Mouse (Mus musculus) midbrain, embryonic 12.5 days (tissue): ENCODE measurements at regions not wholly inside any gene's neighbourhood (a gene's known extent, or its start where the extent isn't known, plus 50 kb on each side); places are given as distances from the start of the nearest gene placed in this dataset.

ENCODE experiments used
- ATAC-seq: fragments of 200-750 bp; cut with Nextera tagmentation; 2 replicates; pipeline ENCODE4 v1.8.0; 2017; ENCODE audit warnings: low read depth, moderate TSS enrichment, moderate library complexity; ENCODE audit not compliant: low FRiP score
- H3K27ac ChIP-seq: fragments of 300-500 bp; sonication (generic); replicated peaks from 2 replicates; pipeline ENCODE4 v1.5.1; 2016; ENCODE audit warnings: mild to moderate bottlenecking
- H3K27me3 ChIP-seq: fragments of 300-500 bp; sonication (generic); 2 replicates; pipeline ENCODE4 v1.6.1; 2016; ENCODE audit warnings: mild to moderate bottlenecking
- H3K36me3 ChIP-seq: fragments of 300-500 bp; sonication (generic); 2 replicates; pipeline ENCODE4 v1.6.1; 2016
- H3K4me1 ChIP-seq: fragments of 300-500 bp; sonication (generic); 2 replicates; pipeline ENCODE4 v1.6.1; 2016
- H3K4me2 ChIP-seq: fragments of 300-500 bp; sonication (generic); replicated peaks from 2 replicates; pipeline ENCODE4 v1.6.1; 2016; ENCODE audit warnings: mild to moderate bottlenecking, moderate library complexity
- H3K4me3 ChIP-seq: fragments of 300-500 bp; sonication (generic); 2 replicates; pipeline ENCODE4 v1.5.1; 2016; ENCODE audit warnings: mild to moderate bottlenecking
- H3K9ac ChIP-seq: fragments of 300-500 bp; sonication (generic); replicated peaks from 2 replicates; pipeline ENCODE4 v1.6.1; 2016; ENCODE audit warnings: mild to moderate bottlenecking, moderate library complexity
- H3K9me3 ChIP-seq: fragments of 300-500 bp; sonication (generic); 2 replicates; pipeline ENCODE4 v1.6.1; 2016; ENCODE audit warnings: mild to moderate bottlenecking
- WGBS: fragments of 180-500 bp; shearing (Covaris S2); methylation state at CpG from one replicate; pipeline ENCODE4 v1.1.7; 2016; 5-methylcytosine and 5-hydroxymethylcytosine counted together

DNA sequence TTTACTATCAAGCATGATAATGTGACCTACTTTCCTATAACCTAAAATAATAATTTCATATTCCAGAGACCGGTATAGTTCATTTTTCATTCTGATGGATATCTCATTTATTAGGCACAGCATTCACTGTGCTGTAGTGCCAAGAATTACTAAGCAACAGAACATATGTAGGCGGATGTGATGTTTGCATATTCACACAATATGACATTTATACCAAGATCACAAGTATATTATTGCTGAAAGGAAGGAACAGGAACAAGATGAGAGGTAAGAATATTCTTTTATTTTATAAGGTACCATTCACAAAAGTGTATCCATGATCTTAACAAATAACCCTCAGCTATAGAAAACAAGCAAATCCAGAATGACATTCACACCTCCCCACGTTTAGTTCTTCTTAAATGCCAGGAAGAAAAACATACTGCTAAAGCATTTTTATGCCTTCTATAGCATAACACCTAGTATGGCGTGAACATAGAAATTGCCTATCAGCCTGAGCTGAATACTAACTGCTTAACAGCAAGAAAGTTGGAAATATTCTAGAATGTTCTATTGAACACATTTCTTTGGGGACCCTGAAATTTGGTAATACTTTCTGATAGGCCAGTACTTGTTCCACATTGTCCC is 1062.8 kb upstream of the Acvr2a start:
- Histone ChIP-seq H3K27ac (no peak overlapping the region), H3K36me3 (no peaks in the 10 kb centered on the region), H3K4me1 (no peaks in the 10 kb centered on the region), H3K4me3 (no peak overlapping the region), H3K27me3 (no peaks in the 10 kb centered on the region), H3K9ac (no peak overlapping the region), H3K4me2 (no peak overlapping the region), H3K9me3 (no peaks in the 10 kb centered on the region)
- ATAC-seq, result no peak
- 92% methylated on average over 4 of the region's 4 CpGs for WGBS

DNA sequence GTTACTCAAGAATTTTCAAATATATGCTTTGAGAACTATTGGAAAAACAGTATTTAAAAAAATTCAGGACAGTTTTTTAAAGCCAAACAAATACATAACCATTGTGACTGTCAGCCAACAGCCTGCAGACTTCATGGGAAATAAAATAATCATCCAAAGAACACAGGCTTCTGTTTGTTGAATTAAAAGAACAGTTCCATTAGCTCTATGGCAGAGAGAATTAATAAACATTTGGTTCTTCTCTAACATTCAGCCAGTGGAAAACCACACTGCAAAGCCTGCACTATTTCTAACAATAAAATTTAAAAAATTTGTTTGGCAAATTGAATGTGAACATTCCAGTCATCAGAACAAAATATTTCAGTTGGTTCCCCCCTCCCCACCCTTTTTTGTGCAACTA is 1058.2 kb upstream of the Acvr2a start:
- Histone ChIP-seq H3K4me3 (no peak overlapping the region), H3K27ac (no peak overlapping the region), H3K27me3 (no peaks in the 10 kb centered on the region), H3K4me2 (no peak overlapping the region), H3K9ac (no peak overlapping the region), H3K9me3 (no peaks in the 10 kb centered on the region), H3K36me3 (no peaks in the 10 kb centered on the region), H3K4me1 (no peaks in the 10 kb centered on the region)
- ATAC-seq, result no peak

DNA sequence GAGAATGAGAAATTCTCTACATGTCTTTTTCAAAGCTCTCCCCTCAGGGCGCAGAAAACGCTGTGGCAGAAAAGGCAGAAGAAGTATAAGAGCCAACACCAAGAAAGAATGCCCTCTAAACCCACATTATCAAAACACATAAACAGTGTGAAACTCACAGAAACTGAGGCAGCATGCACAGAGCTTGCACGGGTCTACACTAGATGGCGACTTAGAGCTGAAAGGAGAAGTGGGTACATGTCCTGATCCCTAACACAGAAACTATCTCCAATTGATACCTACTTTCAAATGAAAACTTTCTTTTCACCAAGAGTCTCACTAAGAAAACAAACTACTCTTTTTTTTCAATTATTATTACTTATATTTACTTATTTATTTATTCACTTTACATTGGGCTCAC is 1057.7 kb upstream of the Acvr2a start:
- Histone ChIP-seq H3K27ac (no peak overlapping the region), H3K27me3 (no peaks in the 10 kb centered on the region), H3K9ac (no peak overlapping the region), H3K4me1 (no peaks in the 10 kb centered on the region), H3K4me2 (no peak overlapping the region), H3K9me3 (no peaks in the 10 kb centered on the region), H3K36me3 (no peaks in the 10 kb centered on the region), H3K4me3 (no peak overlapping the region)
- WGBS, result 56% methylated on average over 4 of the region's 4 CpGs
- ATAC-seq, result no peak

DNA sequence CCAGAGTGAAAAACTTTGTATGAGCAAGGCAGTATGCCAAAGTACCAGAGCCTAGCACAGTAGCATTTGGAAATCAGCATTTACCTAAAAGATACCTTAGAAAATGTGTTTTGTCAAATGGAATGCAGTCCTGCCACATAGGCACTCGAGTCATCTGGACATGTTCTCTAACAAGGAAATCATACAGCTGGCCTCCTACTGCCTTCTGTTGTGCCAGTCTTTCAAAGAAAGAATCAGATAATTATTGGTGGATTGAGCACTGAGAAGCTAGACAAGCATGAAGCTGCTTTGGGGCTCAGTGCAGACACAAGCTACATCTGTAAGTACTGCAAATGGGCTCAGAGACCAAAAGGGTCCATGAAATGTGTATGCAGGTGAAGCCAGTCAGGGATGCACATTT is 1038.1 kb upstream of the Acvr2a start:
- 64% methylated on average over 1 of the region's 1 CpGs for WGBS
- H3K27me3 ChIP-seq, result no peaks in the 10 kb centered on the region
- no peak overlapping the region for H3K4me3 ChIP-seq

DNA sequence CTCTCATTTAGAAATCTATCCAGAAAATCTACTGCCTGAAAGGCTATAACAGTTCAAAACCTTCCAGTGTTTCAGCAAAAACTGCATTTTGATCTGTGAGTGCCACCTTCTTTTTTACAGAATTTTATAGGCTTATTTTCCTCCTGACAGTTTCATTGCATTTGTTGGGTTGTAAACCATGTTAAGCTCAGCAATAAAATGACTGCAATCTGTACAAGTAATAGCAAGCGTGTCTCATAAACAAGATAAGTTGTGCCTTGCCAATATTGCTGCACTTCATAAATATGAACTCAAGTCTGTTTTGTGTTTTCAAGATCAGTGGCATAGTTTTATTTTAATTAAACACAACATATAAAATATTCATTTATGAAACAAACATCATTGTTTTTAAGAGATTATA is 1036.9 kb upstream of the Acvr2a start:
- no peak overlapping the region for H3K4me2 ChIP-seq

More for the DNA sequence above, 1038.1 kb upstream of the Acvr2a start:
- H3K4me1 ChIP-seq, result no peaks in the 10 kb centered on the region
- H3K27ac ChIP-seq, result no peak overlapping the region
- H3K36me3 ChIP-seq, result no peaks in the 10 kb centered on the region
- H3K9ac ChIP-seq, result no peak overlapping the region
- H3K4me2 ChIP-seq, result no peak overlapping the region
- H3K9me3 ChIP-seq, result no peaks in the 10 kb centered on the region
- no peak for ATAC-seq

DNA sequence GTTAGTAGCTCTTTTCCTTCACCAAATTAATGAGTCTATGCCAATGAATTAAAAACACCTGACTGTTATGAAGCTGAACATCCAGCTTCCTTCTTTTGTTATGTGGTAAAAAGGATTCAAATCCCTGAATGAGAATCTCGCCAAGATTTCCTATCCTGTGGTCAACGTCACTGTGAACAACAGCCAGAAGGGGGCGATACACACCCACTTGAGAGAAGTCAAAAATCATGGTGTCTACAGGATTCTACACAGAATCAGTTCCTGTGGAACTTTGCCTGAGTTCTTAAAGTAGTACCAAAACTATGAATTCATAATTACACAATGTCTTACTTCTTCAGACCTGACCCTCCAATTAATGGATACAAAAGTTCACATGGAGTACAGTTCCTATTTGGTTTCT is 1028.1 kb upstream of the Acvr2a start:
- Histone ChIP-seq H3K4me2 (no peak overlapping the region), H3K4me1 (no peaks in the 10 kb centered on the region), H3K36me3 (no peaks in the 10 kb centered on the region), H3K4me3 (no peak overlapping the region), H3K9me3 (no peaks in the 10 kb centered on the region), H3K9ac (no peak overlapping the region), H3K27ac (no peak overlapping the region), H3K27me3 (no peaks in the 10 kb centered on the region)
- 6% methylated on average over 3 of the region's 3 CpGs for WGBS
- ATAC-seq, result no peak

More for the DNA sequence above, 1036.9 kb upstream of the Acvr2a start:
- Histone ChIP-seq H3K27me3 (no peaks in the 10 kb centered on the region), H3K9ac (no peak overlapping the region), H3K9me3 (no peaks in the 10 kb centered on the region), H3K4me1 (no peaks in the 10 kb centered on the region), H3K36me3 (no peaks in the 10 kb centered on the region), H3K27ac (no peak overlapping the region), H3K4me3 (no peak overlapping the region)
- 92% methylated on average over 1 of the region's 1 CpGs for WGBS
- no peak for ATAC-seq

DNA sequence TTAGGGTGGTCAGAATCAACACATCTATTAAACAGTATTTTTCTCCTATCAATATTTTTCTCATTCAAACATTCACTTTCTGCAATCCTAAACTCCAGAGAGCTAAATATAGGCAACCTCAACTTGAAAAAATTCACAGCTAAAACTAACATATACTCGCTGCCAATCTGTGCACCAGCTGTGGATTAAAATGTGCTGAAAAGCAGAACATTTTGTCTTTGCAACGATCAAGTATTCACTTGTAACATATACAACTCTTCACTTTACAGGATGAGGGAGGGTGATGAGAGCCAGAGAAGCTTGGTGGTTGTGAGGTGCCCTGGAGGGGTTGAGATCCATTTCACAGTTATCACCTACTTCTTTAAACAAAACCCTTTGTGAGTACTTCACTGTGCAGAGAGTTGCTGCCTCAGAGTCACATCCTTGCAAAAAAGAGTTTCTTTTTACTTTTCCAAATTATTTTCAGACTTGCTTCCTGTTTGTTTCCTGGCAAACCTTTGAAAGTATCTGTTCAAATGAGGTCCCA is 991.1 kb upstream of the Acvr2a start:
- Histone ChIP-seq H3K9me3 (no peaks in the 10 kb centered on the region), H3K4me1 (no peaks in the 10 kb centered on the region), H3K27me3 (no peaks in the 10 kb centered on the region), H3K9ac (no peak overlapping the region), H3K4me2 (no peak overlapping the region), H3K4me3 (no peak overlapping the region), H3K27ac (no peak overlapping the region), H3K36me3 (no peaks in the 10 kb centered on the region)
- no peak for ATAC-seq
- 76% methylated on average over 2 of the region's 2 CpGs for WGBS

DNA sequence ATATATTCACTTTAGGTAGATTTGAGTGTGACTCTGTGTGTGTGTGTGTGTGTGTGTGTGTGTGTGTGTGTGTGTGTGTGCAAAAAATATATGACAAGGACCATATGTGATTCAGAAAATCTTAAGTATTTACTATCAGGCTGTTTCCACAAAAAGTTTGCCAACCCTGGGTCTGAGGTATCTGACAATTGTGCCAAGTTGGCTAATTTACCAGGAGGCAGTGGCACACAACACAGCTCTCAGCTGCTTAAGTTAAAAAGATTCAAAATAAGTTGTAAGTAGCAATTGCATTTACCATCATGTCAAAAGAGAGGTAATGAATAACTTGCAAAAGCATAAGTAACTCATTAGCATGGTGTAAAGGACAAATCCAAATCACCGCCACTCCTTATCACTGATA is 981.4 kb upstream of the Acvr2a start:
- no peak for ATAC-seq
- Histone ChIP-seq H3K4me1 (no peaks in the 10 kb centered on the region; the same call in 1 of the 2 replicates), H3K9me3 (no peaks in the 10 kb centered on the region), H3K4me2 (no peak overlapping the region), H3K9ac (no peak overlapping the region), H3K36me3 (no peaks in the 10 kb centered on the region), H3K27me3 (no peaks in the 10 kb centered on the region), H3K4me3 (no peak overlapping the region), H3K27ac (no peak overlapping the region)
- 97% methylated on average over 1 of the region's 1 CpGs for WGBS

DNA sequence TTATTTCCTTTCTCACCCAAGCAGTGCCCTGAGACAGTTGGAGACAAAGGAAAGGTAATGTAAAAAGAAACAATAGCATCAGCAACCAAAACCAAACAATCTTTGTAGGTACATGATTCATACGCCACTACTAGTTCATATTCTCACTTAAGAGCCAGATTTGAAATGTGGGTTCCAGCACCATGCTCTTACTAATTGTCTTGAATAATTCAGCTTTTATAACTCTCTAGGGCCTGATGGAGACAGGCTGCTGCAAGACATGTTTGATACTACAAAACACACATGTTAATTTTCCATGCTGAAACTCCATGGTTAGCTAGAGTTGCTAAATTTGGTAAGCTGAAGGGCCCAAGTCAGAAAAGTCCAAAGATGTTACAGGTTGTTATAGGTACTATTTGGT is 980.4 kb upstream of the Acvr2a start:
- WGBS, result 84% methylated on average over 1 of the region's 1 CpGs

DNA sequence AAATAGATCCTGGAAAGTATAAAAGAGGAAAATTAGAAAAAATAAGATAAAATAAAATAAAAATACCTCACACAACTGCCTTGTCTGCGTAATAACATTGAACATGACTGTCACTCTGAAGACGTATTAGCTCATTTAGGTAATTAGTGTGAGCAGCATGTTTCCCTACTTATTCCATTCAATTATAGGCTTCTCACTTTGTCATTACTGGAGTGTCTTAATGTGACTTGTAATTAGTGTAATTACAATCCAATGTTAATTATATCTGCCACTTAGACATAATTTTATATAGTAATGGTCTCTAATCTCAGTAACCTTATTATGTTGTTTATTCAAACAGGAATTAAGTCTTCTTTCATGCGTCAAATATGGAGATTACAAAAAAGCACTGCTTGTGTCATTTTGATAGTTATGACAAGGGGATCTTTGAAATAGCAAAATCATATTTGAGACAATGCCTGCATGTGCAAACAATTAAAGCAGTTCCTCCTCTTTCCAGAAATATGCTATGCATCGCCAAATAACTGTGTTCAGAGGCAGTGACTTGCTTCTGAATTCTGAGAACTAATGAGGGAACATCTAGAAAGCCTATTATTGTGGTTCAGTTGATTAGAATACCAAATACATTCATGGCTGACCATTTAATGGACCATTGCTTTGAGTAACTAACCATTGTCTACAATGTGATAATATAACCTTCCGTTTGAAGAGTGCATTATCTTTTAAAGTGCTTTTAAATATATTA is 979.7 kb upstream of the Acvr2a start:
- Histone ChIP-seq H3K9ac (no peak overlapping the region), H3K4me2 (no peak overlapping the region), H3K4me3 (no peak overlapping the region), H3K27me3 (no peaks in the 10 kb centered on the region), H3K36me3 (no peaks in the 10 kb centered on the region), H3K9me3 (no peaks in the 10 kb centered on the region), H3K4me1 (no peaks in the 10 kb centered on the region; the same call in 1 of the 2 replicates), H3K27ac (no peak overlapping the region)
- WGBS, result 83% methylated on average over 5 of the region's 5 CpGs
- no peak for ATAC-seq

More for the DNA sequence above, 980.4 kb upstream of the Acvr2a start:
- Histone ChIP-seq H3K9ac (no peak overlapping the region), H3K4me1 (no peaks in the 10 kb centered on the region; the same call in 1 of the 2 replicates), H3K4me2 (no peak overlapping the region), H3K4me3 (no peak overlapping the region), H3K9me3 (no peaks in the 10 kb centered on the region), H3K27me3 (no peaks in the 10 kb centered on the region), H3K36me3 (no peaks in the 10 kb centered on the region), H3K27ac (no peak overlapping the region)
- no peak for ATAC-seq

DNA sequence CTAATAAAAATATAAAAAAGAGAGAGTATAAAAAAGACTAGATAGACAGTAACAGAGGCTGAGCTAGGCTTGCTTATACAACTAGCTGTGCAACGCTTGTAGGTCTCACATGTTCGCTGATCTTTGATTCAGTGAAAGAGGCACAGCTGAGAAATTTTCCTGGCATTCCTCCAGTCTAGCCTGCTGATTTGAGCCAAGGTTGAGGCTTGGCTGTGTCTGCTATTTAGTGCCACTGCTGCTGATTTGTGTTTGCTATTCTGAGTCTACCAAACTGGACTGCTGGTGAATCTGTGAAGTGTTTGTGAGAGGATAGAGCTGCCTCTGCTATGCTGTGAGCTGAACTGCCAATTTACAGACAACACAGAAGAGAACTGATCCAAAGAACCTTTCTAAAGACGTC is 956.7 kb upstream of the Acvr2a start:
- WGBS, result 82% methylated on average over 3 of the region's 3 CpGs

DNA sequence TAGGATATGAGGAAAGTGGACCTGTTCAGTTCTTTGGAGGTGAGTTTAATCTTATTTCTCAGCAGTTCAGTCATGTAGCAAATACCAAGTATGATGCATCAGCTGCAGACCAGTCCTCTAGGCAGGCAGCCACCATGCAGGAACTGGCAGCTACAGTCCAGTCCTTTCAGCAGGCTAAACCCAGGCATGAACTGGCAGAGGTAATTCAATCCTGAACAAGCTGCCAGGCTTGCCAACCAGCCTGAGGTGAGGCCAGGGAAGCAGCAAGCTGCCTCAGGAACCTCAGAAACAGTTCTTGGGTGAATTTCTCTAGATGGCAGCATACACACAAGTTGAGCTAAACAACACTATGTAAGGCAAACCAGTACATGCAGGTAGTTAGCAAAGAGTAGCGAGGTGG is 951.5 kb upstream of the Acvr2a start:
- Histone ChIP-seq H3K9me3 (no peaks in the 10 kb centered on the region), H3K4me1 (no peaks in the 10 kb centered on the region), H3K4me2 (no peak overlapping the region), H3K36me3 (no peaks in the 10 kb centered on the region), H3K27ac (no peak overlapping the region), H3K4me3 (no peak overlapping the region), H3K27me3 (no peaks in the 10 kb centered on the region), H3K9ac (no peak overlapping the region)
- WGBS, result 91% methylated on average over 1 of the region's 1 CpGs
- no peak for ATAC-seq

More for the DNA sequence above, 956.7 kb upstream of the Acvr2a start:
- Histone ChIP-seq H3K9ac (no peak overlapping the region), H3K27ac (no peak overlapping the region), H3K27me3 (no peaks in the 10 kb centered on the region), H3K4me3 (no peak overlapping the region), H3K4me2 (no peak overlapping the region), H3K36me3 (no peaks in the 10 kb centered on the region), H3K4me1 (no peaks in the 10 kb centered on the region), H3K9me3 (no peaks in the 10 kb centered on the region)
- no peak for ATAC-seq
